Mouse (Mus musculus): ENCODE data around the gene Nop16. TPM values are rescaled to one million over a fixed set of nuclear protein-coding genes. Genes with fewer than 3 reads are reported as not detected.
A peak's percentile ranks its signal among the peaks of the same experiment; 100 is the strongest.
"Not testable (repeated sequence)": the region's sequence is repeated elsewhere in the genome, so short reads cannot be mapped to it uniquely, and the experiment has no call there.

Nop16 gene
- 56.9 and 59.3 TPM in 2 replicates for polyA plus RNA-seq (2015; fragmentation: Nextera tagmentation; extraction: Ambion mirVana)

DNA sequence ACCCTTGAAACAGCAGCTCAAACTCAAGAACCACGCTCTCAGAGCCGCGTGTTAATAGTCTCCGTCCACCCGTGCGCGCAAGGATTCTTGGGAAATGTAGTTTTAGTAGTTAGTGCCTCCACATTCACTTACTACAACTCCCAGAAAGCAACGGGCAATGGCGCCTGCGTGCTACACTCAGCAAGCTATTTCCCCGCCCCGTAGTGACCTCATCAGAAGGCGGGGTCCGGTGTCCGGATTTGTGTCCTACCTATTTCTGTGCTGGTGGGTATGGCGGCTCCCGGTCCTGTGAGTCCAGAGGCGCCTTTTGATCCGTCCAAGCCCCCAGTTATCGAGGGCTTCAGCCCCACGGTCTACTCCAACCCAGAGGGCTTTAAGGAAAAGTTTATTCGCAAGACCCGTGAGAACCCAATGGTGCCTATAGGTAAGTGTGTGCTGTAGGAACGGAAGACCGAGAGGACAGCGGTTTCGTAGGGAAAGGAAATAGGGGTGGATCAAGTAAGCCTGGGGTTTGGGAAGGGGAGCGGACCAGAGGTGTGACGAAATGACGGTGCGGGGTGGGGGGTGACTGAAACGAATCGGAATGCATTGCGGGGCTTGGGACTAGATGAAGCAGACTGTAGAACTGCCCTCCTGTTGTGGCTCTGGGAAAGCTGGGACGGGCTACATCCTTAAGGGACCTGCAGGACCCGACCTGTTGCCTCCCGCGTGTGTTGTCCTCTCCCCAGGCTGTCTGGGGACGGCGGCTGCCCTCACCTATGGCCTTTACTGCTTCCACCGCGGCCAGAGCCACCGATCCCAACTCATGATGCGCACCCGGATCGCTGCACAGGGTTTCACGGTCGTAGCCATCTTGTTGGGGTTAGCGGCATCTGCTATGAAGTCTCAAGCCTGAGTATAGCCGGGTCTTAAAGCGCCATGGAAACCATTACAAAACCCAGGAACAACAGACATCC is at the start of gene Nop16, which contains the start of gene Higd2a:
Gene Nop16 (minus strand): TSS at position 95 of the 956 bp plus-strand sequence.
Gene Higd2a (plus strand): TSS at position 212 of the 956 bp plus-strand sequence.
- H3K36me3 ChIP-seq (replicated peaks) = peaks cover 14% of the 10 kb centered on the region
- H3K4me1 ChIP-seq = peaks cover 30% of the 10 kb centered on the region
- WGBS = under 1% methylated on average over 51 of the region's 51 CpGs
- H3K4me3 ChIP-seq = peak within 1 kb of the TSS; percentile 86
- ATAC-seq (replicated peaks) = peak; percentile 97
- H3K4me2 ChIP-seq = peak within 1 kb of the TSS; percentile 67
- H3K27me3 ChIP-seq (replicated peaks) = no peaks in the 10 kb centered on the region
- peak within 1 kb of the TSS; percentile 93 for H3K27ac ChIP-seq
- H3K9me3 ChIP-seq = no peaks in the 10 kb centered on the region
- peak within 1 kb of the TSS; percentile 89 for H3K9ac ChIP-seq

- no peak overlapping the region for H3K9ac ChIP-seq
- H3K36me3 ChIP-seq (replicated peaks) = peaks cover 2% of the 10 kb centered on the region; the same call in 1 of the 2 replicates
- no peak overlapping the region for H3K4me3 ChIP-seq
- H3K27me3 ChIP-seq (replicated peaks) = no peaks in the 10 kb centered on the region
- no peaks in the 10 kb centered on the region for H3K9me3 ChIP-seq
- no peaks in the 10 kb centered on the region for H3K4me1 ChIP-seq
- no peak for ATAC-seq (replicated peaks)
- no peak overlapping the region for H3K27ac ChIP-seq
- no peak overlapping the region for H3K4me2 ChIP-seq
- 95% methylated on average over 3 of the region's 3 CpGs for WGBS
These were observed 45.1 kb upstream of the Nop16 start for GRCm38 (mm10) chr13:54635011-54635410.

DNA sequence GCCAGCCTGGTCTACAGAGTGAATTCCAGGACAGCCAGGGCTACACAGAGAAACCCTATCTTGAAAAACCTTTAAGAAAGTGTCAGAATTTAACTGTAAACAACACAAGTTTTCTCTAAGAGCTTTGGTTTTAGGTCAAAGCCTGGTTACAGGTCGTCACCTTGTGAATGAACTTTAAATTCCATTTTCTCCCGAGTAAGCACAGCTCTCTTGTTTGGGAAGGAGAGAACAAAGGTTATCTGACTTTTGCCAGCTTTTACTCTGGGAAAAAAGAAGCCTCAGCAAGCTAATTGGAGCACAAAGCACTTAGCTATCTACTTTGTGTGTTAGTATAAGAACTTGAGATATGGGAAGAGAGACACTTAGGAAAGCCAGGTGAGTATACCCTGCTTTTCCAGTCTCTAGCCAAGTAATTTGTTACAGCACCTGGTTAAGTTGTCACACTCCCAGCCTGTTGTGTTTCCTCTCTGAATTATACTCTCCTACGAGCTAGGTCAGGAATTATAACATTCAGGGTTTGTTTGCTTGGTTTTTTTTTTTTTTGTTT is 42.9 kb upstream of the Nop16 start:
- no peaks in the 10 kb centered on the region for H3K27me3 ChIP-seq (replicated peaks)
- H3K4me2 ChIP-seq = no peak overlapping the region
- H3K4me1 ChIP-seq = no peaks in the 10 kb centered on the region
- no peak overlapping the region for H3K27ac ChIP-seq
- no peaks in the 10 kb centered on the region for H3K36me3 ChIP-seq (replicated peaks)
- no peak overlapping the region for H3K9ac ChIP-seq
- WGBS = 84% methylated on average over 3 of the region's 3 CpGs
- no peak overlapping the region for H3K4me3 ChIP-seq
- H3K9me3 ChIP-seq = no peaks in the 10 kb centered on the region
- no peak for ATAC-seq (replicated peaks)

GRCm38 (mm10) chr13:54629128-54629527 is 39.2 kb upstream of the Nop16 start:
- no peaks in the 10 kb centered on the region for H3K9me3 ChIP-seq
- H3K4me3 ChIP-seq = no peak overlapping the region
- WGBS = 90% methylated on average over 4 of the region's 4 CpGs
- ATAC-seq (replicated peaks) = no peak
- peaks cover 6% of the 10 kb centered on the region for H3K4me1 ChIP-seq
- no peaks in the 10 kb centered on the region for H3K36me3 ChIP-seq (replicated peaks)
- no peak overlapping the region for H3K9ac ChIP-seq
- H3K4me2 ChIP-seq = no peak overlapping the region
- H3K27me3 ChIP-seq (replicated peaks) = no peaks in the 10 kb centered on the region
- no peak overlapping the region for H3K27ac ChIP-seq

DNA sequence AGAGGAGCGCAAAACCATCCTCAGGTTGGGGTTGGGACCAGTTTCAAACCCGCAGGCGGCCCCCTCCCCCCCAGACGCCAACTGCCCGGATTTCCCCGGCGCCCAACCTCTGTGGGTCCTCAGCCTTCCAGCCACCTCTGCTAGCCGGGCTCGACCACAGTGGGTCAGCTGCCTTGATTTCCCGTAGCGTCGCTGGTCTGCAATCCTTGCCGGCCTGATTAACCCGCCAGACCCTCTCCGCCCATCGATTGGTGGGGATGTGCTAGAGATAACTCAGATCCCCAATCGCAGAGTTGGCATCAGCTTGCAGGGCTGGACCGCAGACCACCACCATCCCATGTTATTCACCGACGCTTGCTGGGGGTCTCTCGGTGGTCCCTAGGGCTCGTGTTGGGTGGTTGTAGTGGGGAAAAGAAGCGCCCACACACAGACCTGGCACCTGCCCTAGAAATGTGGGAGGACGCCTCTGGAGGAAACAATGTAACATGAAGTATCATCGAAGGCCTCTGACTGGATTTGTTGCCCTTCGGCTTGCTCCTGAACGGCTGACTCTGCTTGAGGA is 32.2 kb upstream of the Nop16 start:
- H3K27me3 ChIP-seq (replicated peaks) = no peaks in the 10 kb centered on the region
- WGBS = 2% methylated on average over 27 of the region's 27 CpGs
- peak; percentile 79; the same call in 1 of the 2 replicates for ATAC-seq (replicated peaks)

DNA sequence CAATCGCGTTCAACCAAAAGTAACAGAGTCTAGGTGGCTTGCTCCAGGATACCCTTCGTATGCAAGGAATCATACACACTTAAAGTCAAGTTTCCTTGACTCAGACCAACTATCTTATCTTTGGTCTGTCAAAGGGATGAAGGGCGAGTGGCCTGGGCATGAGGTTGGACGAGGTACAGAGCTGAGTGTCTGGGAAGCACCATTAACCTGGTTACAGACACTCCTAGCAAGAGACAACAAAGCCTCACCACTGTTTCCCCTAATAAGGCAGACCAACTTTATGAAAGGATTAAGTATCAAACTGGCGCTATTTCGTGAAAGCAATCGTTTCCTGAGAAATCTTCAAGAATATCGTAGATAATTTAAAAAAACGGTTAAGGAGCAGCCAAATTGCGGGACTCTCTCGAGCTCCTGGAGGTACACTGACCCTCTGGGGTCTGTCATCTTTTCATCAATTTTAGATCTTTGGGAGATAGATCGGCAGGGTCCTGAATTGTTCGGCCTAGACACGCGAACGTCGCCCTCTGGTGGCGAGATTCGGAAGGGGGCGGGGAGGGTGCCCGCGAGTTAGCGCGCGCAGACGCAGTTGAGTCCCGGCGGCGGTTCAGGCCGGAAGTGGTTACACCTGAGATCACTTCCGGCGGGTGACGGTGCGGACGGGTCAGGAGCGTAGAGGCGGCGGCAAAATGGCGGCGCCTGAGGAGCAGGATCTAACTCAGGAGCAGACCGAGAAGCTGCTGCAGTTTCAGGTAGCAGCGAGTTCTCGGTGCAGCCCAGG is 31.5 kb upstream of the Nop16 start, which contains the start of gene Faf2:
Gene Faf2 (plus strand): TSS at position 630 of the 778 bp plus-strand sequence.
- Histone ChIP-seq H3K36me3 (replicated peaks) (no peaks in the 10 kb centered on the region), H3K4me3 (peak within 1 kb of the TSS; percentile 75), H3K9me3 (no peaks in the 10 kb centered on the region), H3K4me1 (peaks cover 23% of the 10 kb centered on the region), H3K27ac (peak within 1 kb of the TSS; percentile 87), H3K4me2 (peak within 1 kb of the TSS; percentile 77), H3K9ac (peak within 1 kb of the TSS; percentile 85), H3K27me3 (replicated peaks) (no peaks in the 10 kb centered on the region)
- peak; percentile 98 for ATAC-seq (replicated peaks)
- 10% methylated on average over 44 of the region's 44 CpGs for WGBS

More for the DNA sequence above, 32.2 kb upstream of the Nop16 start:
- Histone ChIP-seq H3K9me3 (no peaks in the 10 kb centered on the region), H3K4me1 (peaks cover 23% of the 10 kb centered on the region), H3K27ac (peak overlapping the region; percentile 87), H3K4me2 (peak overlapping the region; percentile 77), H3K36me3 (replicated peaks) (no peaks in the 10 kb centered on the region), H3K4me3 (peak overlapping the region; percentile 75), H3K9ac (peak overlapping the region; percentile 85)

DNA sequence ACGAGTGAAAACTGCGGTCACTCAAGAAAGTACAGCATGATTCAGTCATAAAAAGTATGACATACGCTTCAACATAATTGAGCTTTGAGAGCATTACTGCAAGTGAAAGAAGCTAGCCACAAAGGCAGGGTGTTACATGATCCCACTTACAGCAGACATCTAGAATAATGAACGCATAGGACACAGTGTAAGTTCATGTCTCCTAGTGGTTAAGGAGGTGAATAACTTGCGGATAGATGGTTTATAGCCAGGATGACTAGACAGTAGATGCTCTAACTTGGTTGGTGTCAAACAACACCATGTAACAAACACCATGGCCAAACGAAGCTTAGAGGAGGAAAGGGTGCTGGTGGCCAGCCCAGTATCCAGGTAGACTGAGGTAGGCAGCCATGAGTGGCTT is 27.1 kb upstream of the Nop16 start:
- H3K27me3 ChIP-seq (replicated peaks) = no peaks in the 10 kb centered on the region
- 76% methylated on average over 6 of the region's 6 CpGs for WGBS

GRCm38 (mm10) chr13:54616307-54616706 is 26.4 kb upstream of the Nop16 start:
- no peak overlapping the region for H3K9ac ChIP-seq
- no peak overlapping the region for H3K27ac ChIP-seq
- no peaks in the 10 kb centered on the region for H3K9me3 ChIP-seq
- H3K36me3 ChIP-seq (replicated peaks) = no peaks in the 10 kb centered on the region
- no peaks in the 10 kb centered on the region for H3K27me3 ChIP-seq (replicated peaks)
- H3K4me1 ChIP-seq = peaks cover 5% of the 10 kb centered on the region; the same call in 1 of the 2 replicates
- H3K4me3 ChIP-seq = no peak overlapping the region
- WGBS = 83% methylated on average over 8 of the region's 8 CpGs
- no peak overlapping the region for H3K4me2 ChIP-seq
- ATAC-seq (replicated peaks) = no peak

More for the DNA sequence above, 27.1 kb upstream of the Nop16 start:
- H3K4me2 ChIP-seq = no peak overlapping the region
- no peaks in the 10 kb centered on the region for H3K9me3 ChIP-seq
- no peak overlapping the region for H3K27ac ChIP-seq
- no peak overlapping the region for H3K9ac ChIP-seq
- H3K4me1 ChIP-seq = no peaks in the 10 kb centered on the region
- H3K36me3 ChIP-seq (replicated peaks) = no peaks in the 10 kb centered on the region
- H3K4me3 ChIP-seq = no peak overlapping the region
- no peak for ATAC-seq (replicated peaks)

GRCm38 (mm10) chr13:54613141-54613540 is 23.3 kb upstream of the Nop16 start:
- 80% methylated on average over 8 of the region's 8 CpGs for WGBS
- H3K36me3 ChIP-seq (replicated peaks); H3K27me3 ChIP-seq (replicated peaks); ATAC-seq (replicated peaks); H3K27ac ChIP-seq; H3K9ac ChIP-seq; H3K4me3 ChIP-seq; H3K9me3 ChIP-seq; H3K4me2 ChIP-seq: not testable (repeated sequence)
- peaks cover 28% of the 10 kb centered on the region for H3K4me1 ChIP-seq

GRCm38 (mm10) chr13:54610972-54611754 is 21.3 kb upstream of the Nop16 start, which contains the start of gene Cltb:
TSS of gene Cltb (minus strand) at chr13:54611344.
- H3K9ac ChIP-seq = peak within 1 kb of the TSS; percentile 69
- H3K4me1 ChIP-seq = peaks cover 30% of the 10 kb centered on the region
- H3K4me3 ChIP-seq = peak within 1 kb of the TSS; percentile 57
- H3K27ac ChIP-seq = peak within 1 kb of the TSS; percentile 77
- no peaks in the 10 kb centered on the region for H3K27me3 ChIP-seq (replicated peaks)
- ATAC-seq (replicated peaks) = peak; percentile 87
- under 1% methylated on average over 66 of the region's 66 CpGs for WGBS
- H3K4me2 ChIP-seq = peak within 1 kb of the TSS; percentile 67
- no peaks in the 10 kb centered on the region for H3K9me3 ChIP-seq
- H3K36me3 ChIP-seq (replicated peaks) = 0 out of 2 replicates have a peak, but pooled peaks cover 2% of the 10 kb centered on the region

DNA sequence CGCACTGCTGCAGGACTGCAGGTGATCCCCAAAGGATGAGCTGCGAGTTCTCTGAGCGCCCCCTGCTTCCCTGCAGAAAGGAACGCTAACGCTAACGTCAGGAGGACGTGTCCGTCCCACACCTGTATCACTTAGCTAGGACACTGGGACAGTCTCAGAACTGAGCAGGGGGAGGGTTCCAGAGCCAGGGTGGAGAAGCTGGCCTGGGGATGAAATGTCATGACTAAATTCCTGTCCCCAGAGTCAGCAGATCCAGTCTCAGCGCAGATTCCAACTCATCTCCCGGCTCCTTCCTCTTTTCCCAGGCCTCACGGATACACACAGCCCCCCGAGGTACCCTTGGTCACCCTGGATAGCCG is 20.7 kb upstream of the Nop16 start:
- no peaks in the 10 kb centered on the region for H3K27me3 ChIP-seq (replicated peaks)
- peak; percentile 45 for ATAC-seq (replicated peaks)
- peak overlapping the region; percentile 69 for H3K9ac ChIP-seq
- H3K27ac ChIP-seq = peak overlapping the region; percentile 77
- H3K9me3 ChIP-seq = no peaks in the 10 kb centered on the region
- 0 out of 2 replicates have a peak, but pooled peaks cover 4% of the 10 kb centered on the region for H3K36me3 ChIP-seq (replicated peaks)
- peak overlapping the region; percentile 57 for H3K4me3 ChIP-seq
- H3K4me1 ChIP-seq = peaks cover 30% of the 10 kb centered on the region
- WGBS = 5% methylated on average over 13 of the region's 13 CpGs
- peak overlapping the region; percentile 67 for H3K4me2 ChIP-seq

Data from midbrain, embryonic 15.5 days (tissue).